Mouse (Mus musculus): Measurements from ENCODE around the gene St7. TPM values are rescaled to one million over a fixed set of nuclear protein-coding genes. Genes with fewer than 3 reads are reported as not detected.

The St7 gene
- polyA plus RNA-seq, 1 experiment from 2014 or later, result 22.4 TPM

- Histone ChIP-seq H3K27me3 (ENCODE audit: control insufficient read depth, insufficient read depth, low read length) (no peaks in the 10 kb centered on the region), H3K9me3 (ENCODE audit: control insufficient read depth, low read length) (no peaks in the 10 kb centered on the region), H3K9ac (ENCODE audit: low read depth, low read length) (no peak overlapping the region), H3K4me1 (ENCODE audit: control insufficient read depth, insufficient read depth, low read length) (no peaks in the 10 kb centered on the region), H3K36me3 (ENCODE audit: control insufficient read depth, insufficient read depth, low read length) (no peaks in the 10 kb centered on the region), H3K4me2 (replicated peaks; ENCODE audit: low read depth, low read length) (no peak overlapping the region), H3K4me3 (ENCODE audit: low read length) (no peak overlapping the region), H3K27ac (ENCODE audit: low read depth, low read length) (no peak overlapping the region)
- ATAC-seq (ENCODE audit: low FRiP score, low TSS enrichment), result no peak
- WGBS, result 47% methylated on average over 1 of the region's 1 CpGs
Observed at GRCm38 (mm10) chr6:17867796-17868195, 175.1 kb downstream of the St7 start.

GRCm38 (mm10) chr6:17871831-17872372, 179.2 kb downstream of the St7 start:
- no peak for ATAC-seq (ENCODE audit: low FRiP score, low TSS enrichment)
- H3K27ac ChIP-seq (ENCODE audit: low read depth, low read length), result no peak overlapping the region
- H3K9ac ChIP-seq (ENCODE audit: low read depth, low read length), result no peak overlapping the region
- H3K27me3 ChIP-seq (ENCODE audit: control insufficient read depth, insufficient read depth, low read length), result no peaks in the 10 kb centered on the region
- H3K36me3 ChIP-seq (ENCODE audit: control insufficient read depth, insufficient read depth, low read length), result no peaks in the 10 kb centered on the region
- no peak overlapping the region for H3K4me2 ChIP-seq (replicated peaks; ENCODE audit: low read depth, low read length)
- H3K9me3 ChIP-seq (ENCODE audit: control insufficient read depth, low read length), result no peaks in the 10 kb centered on the region
- no peaks in the 10 kb centered on the region for H3K4me1 ChIP-seq (ENCODE audit: control insufficient read depth, insufficient read depth, low read length)
- 84% methylated on average over 3 of the region's 3 CpGs for WGBS
- H3K4me3 ChIP-seq (ENCODE audit: low read length), result no peak overlapping the region

- Histone ChIP-seq H3K4me3 (ENCODE audit: low read length) (no peak overlapping the region), H3K27me3 (ENCODE audit: control insufficient read depth, insufficient read depth, low read length) (no peaks in the 10 kb centered on the region), H3K4me2 (replicated peaks; ENCODE audit: low read depth, low read length) (no peak overlapping the region), H3K9ac (ENCODE audit: low read depth, low read length) (no peak overlapping the region), H3K36me3 (ENCODE audit: control insufficient read depth, insufficient read depth, low read length) (no peaks in the 10 kb centered on the region), H3K4me1 (ENCODE audit: control insufficient read depth, insufficient read depth, low read length) (no peaks in the 10 kb centered on the region), H3K27ac (ENCODE audit: low read depth, low read length) (no peak overlapping the region), H3K9me3 (ENCODE audit: control insufficient read depth, low read length) (no peaks in the 10 kb centered on the region)
- ATAC-seq (ENCODE audit: low FRiP score, low TSS enrichment), result no peak
- WGBS, result 79% methylated on average over 7 of the region's 7 CpGs
Observed at GRCm38 (mm10) chr6:17875606-17876005, 182.9 kb downstream of the St7 start.

- H3K27ac ChIP-seq (ENCODE audit: low read depth, low read length), result no peak overlapping the region
- H3K4me1 ChIP-seq (ENCODE audit: control insufficient read depth, insufficient read depth, low read length), result no peaks in the 10 kb centered on the region
- ATAC-seq (ENCODE audit: low FRiP score, low TSS enrichment), result no peak
Observed at GRCm38 (mm10) chr6:17876023-17876613, 183.4 kb downstream of the St7 start.

GRCm38 (mm10) chr6:17876670-17877179, 184.0 kb downstream of the St7 start:
- no peaks in the 10 kb centered on the region for H3K9me3 ChIP-seq (ENCODE audit: control insufficient read depth, low read length)
- no peak overlapping the region for H3K4me3 ChIP-seq (ENCODE audit: low read length)
- H3K27me3 ChIP-seq (ENCODE audit: control insufficient read depth, insufficient read depth, low read length), result no peaks in the 10 kb centered on the region
- H3K36me3 ChIP-seq (ENCODE audit: control insufficient read depth, insufficient read depth, low read length), result no peaks in the 10 kb centered on the region
- WGBS, result 73% methylated on average over 7 of the region's 7 CpGs
- H3K9ac ChIP-seq (ENCODE audit: low read depth, low read length), result no peak overlapping the region
- no peak overlapping the region for H3K4me2 ChIP-seq (replicated peaks; ENCODE audit: low read depth, low read length)
- H3K27ac ChIP-seq (ENCODE audit: low read depth, low read length), result no peak overlapping the region
- no peaks in the 10 kb centered on the region for H3K4me1 ChIP-seq (ENCODE audit: control insufficient read depth, insufficient read depth, low read length)
- ATAC-seq (ENCODE audit: low FRiP score, low TSS enrichment), result no peak

More at GRCm38 (mm10) chr6:17876023-17876613, 183.4 kb downstream of the St7 start:
- Histone ChIP-seq H3K9me3 (ENCODE audit: control insufficient read depth, low read length) (no peaks in the 10 kb centered on the region), H3K9ac (ENCODE audit: low read depth, low read length) (no peak overlapping the region), H3K36me3 (ENCODE audit: control insufficient read depth, insufficient read depth, low read length) (no peaks in the 10 kb centered on the region), H3K27me3 (ENCODE audit: control insufficient read depth, insufficient read depth, low read length) (no peaks in the 10 kb centered on the region), H3K4me3 (ENCODE audit: low read length) (no peak overlapping the region), H3K4me2 (replicated peaks; ENCODE audit: low read depth, low read length) (no peak overlapping the region)
- 85% methylated on average over 3 of the region's 3 CpGs for WGBS

GRCm38 (mm10) chr6:17882943-17883342, 190.2 kb downstream of the St7 start:
- Histone ChIP-seq H3K27ac (ENCODE audit: low read depth, low read length) (no peak overlapping the region), H3K4me2 (replicated peaks; ENCODE audit: low read depth, low read length) (no peak overlapping the region), H3K9me3 (ENCODE audit: control insufficient read depth, low read length) (no peaks in the 10 kb centered on the region), H3K27me3 (ENCODE audit: control insufficient read depth, insufficient read depth, low read length) (no peaks in the 10 kb centered on the region), H3K9ac (ENCODE audit: low read depth, low read length) (no peak overlapping the region), H3K4me1 (ENCODE audit: control insufficient read depth, insufficient read depth, low read length) (no peaks in the 10 kb centered on the region), H3K4me3 (ENCODE audit: low read length) (no peak overlapping the region), H3K36me3 (ENCODE audit: control insufficient read depth, insufficient read depth, low read length) (no peaks in the 10 kb centered on the region)
- ATAC-seq (ENCODE audit: low FRiP score, low TSS enrichment), result no peak

GRCm38 (mm10) chr6:17887765-17888164, 195.0 kb downstream of the St7 start:
- H3K36me3 ChIP-seq (ENCODE audit: control insufficient read depth, insufficient read depth, low read length), result no peaks in the 10 kb centered on the region
- H3K4me2 ChIP-seq (replicated peaks; ENCODE audit: low read depth, low read length), result no peak overlapping the region
- ATAC-seq (ENCODE audit: low FRiP score, low TSS enrichment), result no peak
- WGBS, result 87% methylated on average over 6 of the region's 6 CpGs
- H3K27me3 ChIP-seq (ENCODE audit: control insufficient read depth, insufficient read depth, low read length), result no peaks in the 10 kb centered on the region
- no peaks in the 10 kb centered on the region for H3K4me1 ChIP-seq (ENCODE audit: control insufficient read depth, insufficient read depth, low read length)
- H3K4me3 ChIP-seq (ENCODE audit: low read length), result no peak overlapping the region
- no peak overlapping the region for H3K27ac ChIP-seq (ENCODE audit: low read depth, low read length)
- no peak overlapping the region for H3K9ac ChIP-seq (ENCODE audit: low read depth, low read length)
- H3K9me3 ChIP-seq (ENCODE audit: control insufficient read depth, low read length), result no peaks in the 10 kb centered on the region

- Histone ChIP-seq H3K4me2 (replicated peaks; ENCODE audit: low read depth, low read length) (no peak overlapping the region), H3K9me3 (ENCODE audit: control insufficient read depth, low read length) (no peaks in the 10 kb centered on the region)
- 92% methylated on average over 3 of the region's 3 CpGs for WGBS
Observed at GRCm38 (mm10) chr6:17895562-17895961, 202.8 kb downstream of the St7 start.

GRCm38 (mm10) chr6:17898539-17898938, 205.8 kb downstream of the St7 start:
- WGBS, result 69% methylated on average over 1 of the region's 1 CpGs
- H3K27ac ChIP-seq (ENCODE audit: low read depth, low read length), result no peak overlapping the region
- no peak for ATAC-seq (ENCODE audit: low FRiP score, low TSS enrichment)

More at GRCm38 (mm10) chr6:17895562-17895961, 202.8 kb downstream of the St7 start:
- H3K4me1 ChIP-seq (ENCODE audit: control insufficient read depth, insufficient read depth, low read length), result no peaks in the 10 kb centered on the region
- H3K27me3 ChIP-seq (ENCODE audit: control insufficient read depth, insufficient read depth, low read length), result no peaks in the 10 kb centered on the region
- no peak for ATAC-seq (ENCODE audit: low FRiP score, low TSS enrichment)
- no peak overlapping the region for H3K27ac ChIP-seq (ENCODE audit: low read depth, low read length)
- no peak overlapping the region for H3K9ac ChIP-seq (ENCODE audit: low read depth, low read length)
- no peak overlapping the region for H3K4me3 ChIP-seq (ENCODE audit: low read length)
- H3K36me3 ChIP-seq (ENCODE audit: control insufficient read depth, insufficient read depth, low read length), result no peaks in the 10 kb centered on the region

More at GRCm38 (mm10) chr6:17898539-17898938, 205.8 kb downstream of the St7 start:
- H3K4me2 ChIP-seq (replicated peaks; ENCODE audit: low read depth, low read length), result no peak overlapping the region
- no peak overlapping the region for H3K4me3 ChIP-seq (ENCODE audit: low read length)
- no peaks in the 10 kb centered on the region for H3K9me3 ChIP-seq (ENCODE audit: control insufficient read depth, low read length)
- no peak overlapping the region for H3K9ac ChIP-seq (ENCODE audit: low read depth, low read length)
- H3K4me1 ChIP-seq (ENCODE audit: control insufficient read depth, insufficient read depth, low read length), result no peaks in the 10 kb centered on the region
- H3K36me3 ChIP-seq (ENCODE audit: control insufficient read depth, insufficient read depth, low read length), result no peaks in the 10 kb centered on the region
- H3K27me3 ChIP-seq (ENCODE audit: control insufficient read depth, insufficient read depth, low read length), result no peaks in the 10 kb centered on the region
